Mouse (Mus musculus) olfactory bulb, adult 2 months (tissue): Measurements from ENCODE around the gene Anapc10.

Experiments used
- CTCF ChIP-seq: fragments of 200-500 bp; IDR thresholded peaks from 2 replicates; pipeline ENCODE4 v1.5.1; 2012; ENCODE audit warnings: low read depth, mild to moderate bottlenecking, low read length, moderate library complexity; ENCODE audit not compliant: insufficient read depth
- POLR2A ChIP-seq: fragments of 200-500 bp; IDR thresholded peaks from 2 replicates; pipeline ENCODE4 v1.6.1; 2012; ENCODE audit warnings: mild to moderate bottlenecking, low read depth, low read length, moderate library complexity; ENCODE audit not compliant: insufficient read depth

DNA sequence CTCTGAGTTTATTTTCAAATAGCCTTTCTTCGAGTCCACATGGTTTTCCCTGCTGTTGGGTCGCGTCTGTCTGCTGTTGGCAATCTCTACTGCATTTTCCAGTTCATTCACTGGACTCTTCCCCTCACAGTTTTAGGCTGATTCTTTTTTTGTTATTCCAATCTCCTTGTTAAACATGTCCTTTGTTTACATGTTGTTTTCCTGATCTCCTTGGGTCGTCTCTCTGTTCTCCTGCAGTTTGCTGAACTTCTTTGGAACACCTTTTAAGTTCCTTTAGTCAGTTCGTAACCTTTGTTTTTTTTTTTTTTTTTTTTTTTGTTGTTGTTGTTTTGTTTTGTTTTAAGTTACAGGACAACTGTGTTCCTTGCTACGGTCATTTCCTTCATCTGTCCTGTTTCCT lies 92.9 kb downstream of the Anapc10 start:
- TF ChIP-seq CTCF (no peak), POLR2A (no peak)
